Mouse (Mus musculus): ENCODE measurements around the gene Vcan. TPM values are rescaled to one million over a fixed set of nuclear protein-coding genes. Genes with fewer than 3 reads are reported as not detected.

Gene Vcan
- polyA plus RNA-seq, 1 experiment from 2014 or later = 36.3 TPM

- Histone ChIP-seq H3K27me3 (replicated peaks) (no peaks in the 10 kb centered on the region), H3K9ac (no peak overlapping the region), H3K4me1 (peaks cover 16% of the 10 kb centered on the region), H3K27ac (no peak overlapping the region), H3K9me3 (no peaks in the 10 kb centered on the region), H3K4me2 (replicated peaks) (peak overlapping the region; percentile 93), H3K4me3 (peak overlapping the region; percentile 60; the same call in 1 of the 2 replicates), H3K36me3 (no peaks in the 10 kb centered on the region)
- no peak for ATAC-seq (ENCODE audit: low FRiP score, low read depth)
- WGBS = 5% methylated on average over 8 of the region's 8 CpGs
These were observed 892 bp upstream of the Vcan start for GRCm38 (mm10) chr13:89743201-89743600.

DNA sequence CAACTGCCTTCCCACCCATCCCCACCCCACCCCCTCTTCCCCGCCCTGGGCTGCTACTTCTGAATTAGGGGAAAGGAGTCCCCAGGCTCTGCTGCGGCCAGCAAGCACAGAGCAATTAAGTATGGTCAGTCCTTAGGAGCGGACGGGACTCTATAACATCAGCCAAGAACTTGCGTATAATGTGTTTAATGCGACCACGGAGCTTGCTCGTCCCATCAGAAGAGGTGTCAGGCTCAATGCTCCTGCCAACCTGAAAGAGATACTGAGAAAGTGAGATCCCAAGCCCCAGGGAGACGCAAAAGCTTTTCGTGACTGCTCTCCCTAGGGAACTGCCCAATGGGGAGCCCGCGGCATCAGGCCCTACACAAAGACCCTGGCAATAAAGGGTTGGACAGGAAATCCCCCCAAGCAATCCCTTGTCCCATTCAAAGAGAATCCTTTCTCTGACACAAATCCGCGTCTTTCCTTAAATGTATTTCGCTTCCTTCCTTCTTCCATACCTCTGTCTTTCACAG is 434 bp upstream of the Vcan start:
- Histone ChIP-seq H3K36me3 (no peaks in the 10 kb centered on the region), H3K9me3 (no peaks in the 10 kb centered on the region), H3K9ac (peak overlapping the region; percentile 73), H3K4me1 (peaks cover 16% of the 10 kb centered on the region), H3K4me3 (peak overlapping the region; percentile 60), H3K27ac (no peak overlapping the region), H3K27me3 (replicated peaks) (no peaks in the 10 kb centered on the region), H3K4me2 (replicated peaks) (peak overlapping the region; percentile 93)
- no peak; the same call in 1 of the 2 replicates for ATAC-seq (ENCODE audit: low FRiP score, low read depth)
- under 1% methylated on average over 15 of the region's 15 CpGs for WGBS

DNA sequence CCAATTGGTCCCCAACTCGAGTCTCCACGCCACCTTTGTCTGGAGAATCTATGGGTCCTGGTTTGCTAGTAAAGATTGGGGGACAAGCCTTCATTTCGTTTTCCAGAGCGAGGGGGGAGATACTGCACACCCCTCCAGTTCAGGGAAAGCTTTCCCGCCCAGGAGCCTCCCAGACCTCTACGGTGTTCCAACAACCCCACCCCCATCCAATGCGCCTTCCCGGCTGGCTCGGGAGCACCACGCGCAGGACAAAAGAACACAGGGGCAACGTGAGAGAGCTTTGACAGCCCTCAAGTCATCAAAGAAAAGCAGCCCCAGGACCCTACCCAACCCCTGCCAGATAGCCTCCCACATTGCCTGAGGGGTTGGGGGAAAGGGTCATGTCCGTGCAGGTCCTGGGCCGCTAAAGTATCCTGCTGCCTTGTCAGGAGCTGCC is 1.2 kb downstream of the Vcan start:
- H3K4me2 ChIP-seq (replicated peaks) = peak overlapping the region; percentile 93
- ATAC-seq (ENCODE audit: low FRiP score, low read depth) = peak; percentile 35; the same call in 1 of the 2 replicates
- under 1% methylated on average over 14 of the region's 14 CpGs for WGBS

GRCm38 (mm10) chr13:89740243-89741115 is 1.8 kb downstream of the Vcan start:
- H3K27me3 ChIP-seq (replicated peaks) = no peaks in the 10 kb centered on the region
- peak overlapping the region; percentile 10; the same call in 1 of the 2 replicates for H3K27ac ChIP-seq
- WGBS = under 1% methylated on average over 33 of the region's 33 CpGs
- peak; percentile 83 for ATAC-seq (ENCODE audit: low FRiP score, low read depth)
- H3K4me2 ChIP-seq (replicated peaks) = peak overlapping the region; percentile 93
- no peaks in the 10 kb centered on the region for H3K36me3 ChIP-seq
- H3K9me3 ChIP-seq = no peaks in the 10 kb centered on the region
- peak overlapping the region; percentile 73 for H3K9ac ChIP-seq
- peak overlapping the region; percentile 60 for H3K4me3 ChIP-seq
- H3K4me1 ChIP-seq = peaks cover 16% of the 10 kb centered on the region

More for the DNA sequence above, 1.2 kb downstream of the Vcan start:
- Histone ChIP-seq H3K9me3 (no peaks in the 10 kb centered on the region), H3K27ac (no peak overlapping the region), H3K4me1 (peaks cover 16% of the 10 kb centered on the region), H3K36me3 (no peaks in the 10 kb centered on the region), H3K9ac (peak overlapping the region; percentile 73), H3K4me3 (peak overlapping the region; percentile 60), H3K27me3 (replicated peaks) (no peaks in the 10 kb centered on the region)

GRCm38 (mm10) chr13:89739696-89740242 is 2.5 kb downstream of the Vcan start:
- peak overlapping the region; percentile 60 for H3K4me3 ChIP-seq
- peak overlapping the region; percentile 60 for H3K9ac ChIP-seq
- ATAC-seq (ENCODE audit: low FRiP score, low read depth) = peak; percentile 41; the same call in 1 of the 2 replicates
- no peak overlapping the region for H3K27ac ChIP-seq
- no peaks in the 10 kb centered on the region for H3K9me3 ChIP-seq
- no peaks in the 10 kb centered on the region for H3K36me3 ChIP-seq
- H3K4me1 ChIP-seq = peaks cover 16% of the 10 kb centered on the region
- WGBS = under 1% methylated on average over 24 of the region's 24 CpGs
- H3K27me3 ChIP-seq (replicated peaks) = no peaks in the 10 kb centered on the region
- H3K4me2 ChIP-seq (replicated peaks) = peak overlapping the region; percentile 93

GRCm38 (mm10) chr13:89738776-89739695 is 3.3 kb downstream of the Vcan start:
- H3K9ac ChIP-seq = peak overlapping the region; percentile 60
- peak; percentile 63 for ATAC-seq (ENCODE audit: low FRiP score, low read depth)
- peak overlapping the region; percentile 60 for H3K4me3 ChIP-seq
- peak overlapping the region; percentile 93 for H3K4me2 ChIP-seq (replicated peaks)
- peaks cover 16% of the 10 kb centered on the region for H3K4me1 ChIP-seq
- 2% methylated on average over 31 of the region's 31 CpGs for WGBS
- H3K27me3 ChIP-seq (replicated peaks) = no peaks in the 10 kb centered on the region
- no peak overlapping the region for H3K27ac ChIP-seq
- no peaks in the 10 kb centered on the region for H3K9me3 ChIP-seq
- no peaks in the 10 kb centered on the region for H3K36me3 ChIP-seq

- Histone ChIP-seq H3K4me3 (no peak overlapping the region), H3K27me3 (replicated peaks) (no peaks in the 10 kb centered on the region), H3K4me2 (replicated peaks) (peak overlapping the region; percentile 93), H3K9me3 (no peaks in the 10 kb centered on the region), H3K9ac (no peak overlapping the region), H3K4me1 (peaks cover 16% of the 10 kb centered on the region), H3K27ac (no peak overlapping the region), H3K36me3 (no peaks in the 10 kb centered on the region)
- WGBS = 38% methylated on average over 2 of the region's 2 CpGs
- ATAC-seq (ENCODE audit: low FRiP score, low read depth) = no peak
These were observed 4.0 kb downstream of the Vcan start for GRCm38 (mm10) chr13:89738275-89738674.

DNA sequence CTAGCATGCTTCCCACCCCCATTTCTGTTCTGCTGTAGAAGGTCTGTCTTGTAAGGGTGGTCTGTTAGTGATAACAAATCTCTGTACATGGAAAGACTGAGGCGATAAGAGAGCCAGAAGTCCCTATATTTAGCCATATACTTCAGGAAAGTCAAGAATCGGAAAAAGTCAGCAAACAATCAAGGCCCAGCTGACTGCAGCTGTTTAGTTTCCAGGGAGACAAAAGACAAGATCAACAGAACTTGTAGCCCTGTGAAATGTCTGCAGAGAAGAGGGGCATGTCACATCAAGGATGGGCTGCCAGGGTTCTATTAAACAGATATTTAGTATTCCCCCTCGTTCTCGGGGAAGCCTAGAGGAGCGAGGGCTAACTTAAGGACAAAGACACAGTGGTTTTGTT is 7.2 kb downstream of the Vcan start:
- Histone ChIP-seq H3K36me3 (no peaks in the 10 kb centered on the region), H3K4me1 (peaks cover 7% of the 10 kb centered on the region; the same call in 1 of the 2 replicates), H3K4me3 (no peak overlapping the region), H3K27me3 (replicated peaks) (no peaks in the 10 kb centered on the region), H3K9me3 (no peaks in the 10 kb centered on the region), H3K9ac (no peak overlapping the region), H3K4me2 (replicated peaks) (no peak overlapping the region), H3K27ac (no peak overlapping the region)
- no peak for ATAC-seq (ENCODE audit: low FRiP score, low read depth)
- 75% methylated on average over 5 of the region's 5 CpGs for whole genome bisulfite sequencing

DNA sequence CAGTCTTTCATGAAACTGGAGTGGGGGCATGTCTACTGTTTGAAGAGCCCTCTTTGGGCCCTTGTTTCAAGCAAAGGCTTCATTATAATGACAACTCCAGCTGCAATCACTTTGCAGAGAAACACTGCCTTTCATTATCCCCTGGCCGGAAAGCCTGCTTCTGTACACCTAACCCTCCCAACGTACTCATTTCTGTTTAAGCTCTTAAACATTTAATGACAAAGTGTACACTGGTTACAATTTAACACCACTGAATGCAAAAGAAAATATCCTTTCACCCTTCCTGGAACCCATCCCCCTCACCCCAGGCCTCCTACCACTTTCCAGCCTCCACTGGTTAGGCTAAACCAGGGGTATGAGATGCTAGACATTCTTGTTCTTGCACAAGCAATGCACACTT is 15.8 kb downstream of the Vcan start:
- H3K36me3 ChIP-seq = 0 out of 2 replicates have a peak, but pooled peaks cover 3% of the 10 kb centered on the region
- no peak overlapping the region for H3K9ac ChIP-seq
- H3K4me3 ChIP-seq = no peak overlapping the region
- WGBS = 74% methylated on average over 2 of the region's 2 CpGs
- no peaks in the 10 kb centered on the region for H3K4me1 ChIP-seq
- H3K27ac ChIP-seq = no peak overlapping the region
- no peak overlapping the region for H3K4me2 ChIP-seq (replicated peaks)
- no peaks in the 10 kb centered on the region for H3K9me3 ChIP-seq
- no peaks in the 10 kb centered on the region for H3K27me3 ChIP-seq (replicated peaks)
- ATAC-seq (ENCODE audit: low FRiP score, low read depth) = no peak

- no peak overlapping the region for H3K27ac ChIP-seq
- no peaks in the 10 kb centered on the region for H3K9me3 ChIP-seq
- H3K4me2 ChIP-seq (replicated peaks) = no peak overlapping the region
- no peak for ATAC-seq (ENCODE audit: low FRiP score, low read depth)
- H3K36me3 ChIP-seq = 0 out of 2 replicates have a peak, but pooled peaks cover 3% of the 10 kb centered on the region
- H3K9ac ChIP-seq = no peak overlapping the region
- WGBS = 65% methylated on average over 3 of the region's 3 CpGs
- H3K27me3 ChIP-seq (replicated peaks) = no peaks in the 10 kb centered on the region
- H3K4me1 ChIP-seq = no peaks in the 10 kb centered on the region
- H3K4me3 ChIP-seq = no peak overlapping the region
These were observed 21.8 kb downstream of the Vcan start for GRCm38 (mm10) chr13:89720497-89720896.

GRCm38 (mm10) chr13:89709497-89710201 is 32.7 kb downstream of the Vcan start:
- no peaks in the 10 kb centered on the region for H3K27me3 ChIP-seq (replicated peaks)
- H3K4me2 ChIP-seq (replicated peaks) = no peak overlapping the region
- H3K4me1 ChIP-seq = no peaks in the 10 kb centered on the region
- H3K9me3 ChIP-seq = no peaks in the 10 kb centered on the region
- no peak for ATAC-seq (ENCODE audit: low FRiP score, low read depth)
- 89% methylated on average over 4 of the region's 4 CpGs for WGBS
- H3K27ac ChIP-seq = no peak overlapping the region
- H3K4me3 ChIP-seq = no peak overlapping the region
- H3K36me3 ChIP-seq = peaks cover 13% of the 10 kb centered on the region
- H3K9ac ChIP-seq = no peak overlapping the region
